Mouse (Mus musculus) forebrain, embryonic 11.5 days (tissue): Measurements from ENCODE around the gene Mtif3. TPM values are rescaled to one million over a fixed set of nuclear protein-coding genes. Genes with fewer than 3 reads are reported as not detected.

ENCODE experiments used
- ATAC-seq: fragments of 200-750 bp; cut with Nextera tagmentation; replicated peaks from 2 replicates; pipeline ENCODE4 v1.8.0; 2017; ENCODE audit warnings: moderate TSS enrichment; ENCODE audit not compliant: low FRiP score
- DNase-seq: peaks from one replicate; pipeline ENCODE4 v3.0.0-alpha.2; 2017; ENCODE audit warnings: low spot score
- H3K27ac ChIP-seq: fragments of 300-500 bp; sonication (generic); 2 replicates; pipeline ENCODE4 v1.5.1; 2014; ENCODE audit warnings: low read depth, low read length
- H3K27me3 ChIP-seq: fragments of 300-500 bp; sonication (generic); 2 replicates; pipeline ENCODE4 v1.6.1; 2014; ENCODE audit warnings: mild to moderate bottlenecking, low read length, mixed read lengths; ENCODE audit not compliant: control insufficient read depth, insufficient read depth
- H3K36me3 ChIP-seq: fragments of 300-500 bp; sonication (generic); 2 replicates; pipeline ENCODE4 v1.6.1; 2014; ENCODE audit warnings: mild to moderate bottlenecking, low read length, moderate library complexity, mixed read lengths; ENCODE audit not compliant: control insufficient read depth, insufficient read depth
- H3K4me1 ChIP-seq: fragments of 300-500 bp; sonication (generic); replicated peaks from 2 replicates; pipeline ENCODE4 v1.6.1; 2014; ENCODE audit warnings: low read length, mixed read lengths; ENCODE audit not compliant: control insufficient read depth, insufficient read depth
- H3K4me2 ChIP-seq: fragments of 300-500 bp; sonication (generic); 2 replicates; pipeline ENCODE4 v1.6.1; 2014; ENCODE audit warnings: low read depth, mild to moderate bottlenecking, low read length, moderate library complexity, mixed read lengths; ENCODE audit not compliant: severe bottlenecking
- H3K4me3 ChIP-seq: fragments of 300-500 bp; sonication (generic); 2 replicates; pipeline ENCODE4 v1.5.1; 2014; ENCODE audit warnings: low read depth, low read length
- H3K9ac ChIP-seq: fragments of 300-500 bp; sonication (generic); 2 replicates; pipeline ENCODE4 v1.6.1; 2014; ENCODE audit warnings: low read length
- H3K9me3 ChIP-seq: fragments of 300-500 bp; sonication (generic); 2 replicates; pipeline ENCODE4 v1.6.1; 2016; ENCODE audit warnings: low read length, mixed read lengths; ENCODE audit not compliant: control insufficient read depth
- WGBS: fragments of 180-500 bp; shearing (Covaris S2); extraction: QIAGEN DNeasy Blood & Tissue Kit; methylation state at CpG from one replicate; pipeline ENCODE4 v1.1.7; 2014; 5-methylcytosine and 5-hydroxymethylcytosine counted together
- polyA plus RNA-seq: library from polyadenylated mRNA; unstranded; fragments of >200 nt; fragmentation: Nextera tagmentation; extraction: Ambion mirVana; gene quantifications from 2 replicates; pipeline ENCODE4 v1.2.1, GENCODE M21; 2014

The Mtif3 gene
- polyA plus RNA-seq = 21.6 and 25.0 TPM in 2 replicates

DNA sequence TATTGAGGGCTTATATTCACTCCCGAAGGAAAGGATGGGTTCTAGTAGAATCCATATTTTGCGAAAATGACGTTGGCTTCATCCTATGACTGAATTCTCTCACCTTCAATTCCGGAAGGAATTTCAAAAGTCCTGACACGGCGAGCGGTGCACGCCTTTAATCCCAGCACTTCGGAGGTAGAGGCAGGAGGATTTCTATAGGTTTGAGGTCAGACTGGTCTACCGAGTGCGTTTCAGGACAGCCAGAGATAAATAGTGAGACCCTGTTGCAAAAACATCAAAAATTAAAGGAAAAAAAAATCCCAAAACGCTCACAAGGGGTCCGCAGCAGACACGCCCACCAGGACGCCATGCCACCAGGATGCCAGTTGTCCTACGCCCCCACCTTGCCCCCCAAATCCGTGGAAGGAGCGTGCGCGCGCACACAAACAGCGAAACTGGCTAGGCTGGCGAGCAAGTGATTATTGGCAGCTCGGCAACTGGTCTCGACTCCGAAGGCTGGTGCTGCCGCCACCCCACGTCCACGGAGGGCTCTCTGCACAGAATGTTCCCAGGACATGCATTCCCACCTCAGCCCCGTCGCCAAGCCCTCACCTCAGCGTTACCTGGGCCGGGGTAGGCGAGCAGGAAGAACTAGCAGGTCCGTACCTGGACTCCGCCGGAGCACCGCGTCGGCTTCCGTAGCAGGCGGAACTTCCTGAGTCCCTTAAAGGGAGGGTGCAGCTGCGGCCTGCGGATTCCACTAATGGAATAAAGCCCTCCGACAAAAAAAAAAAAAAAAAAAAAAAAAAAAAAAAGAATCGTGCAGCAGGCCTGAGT is at the start of gene Mtif3:
Gene Mtif3 (minus strand): TSS at position 683 of the 819 bp plus-strand sequence.
- ATAC-seq (peak; percentile 85), DNase-seq (peak; percentile 90)
- H3K9me3 ChIP-seq = no peaks in the 10 kb centered on the region
- H3K27ac ChIP-seq = no peak within 1 kb of the TSS
- H3K4me3 ChIP-seq = peak within 1 kb of the TSS; percentile 67
- peak within 1 kb of the TSS; percentile 52 for H3K4me2 ChIP-seq
- H3K36me3 ChIP-seq = no peaks in the 10 kb centered on the region
- H3K4me1 ChIP-seq = no peaks in the 10 kb centered on the region; the same call in 1 of the 2 replicates
- peak within 1 kb of the TSS; percentile 69 for H3K9ac ChIP-seq
- H3K27me3 ChIP-seq = no peaks in the 10 kb centered on the region
- WGBS = 2% methylated on average over 46 of the region's 46 CpGs

DNA sequence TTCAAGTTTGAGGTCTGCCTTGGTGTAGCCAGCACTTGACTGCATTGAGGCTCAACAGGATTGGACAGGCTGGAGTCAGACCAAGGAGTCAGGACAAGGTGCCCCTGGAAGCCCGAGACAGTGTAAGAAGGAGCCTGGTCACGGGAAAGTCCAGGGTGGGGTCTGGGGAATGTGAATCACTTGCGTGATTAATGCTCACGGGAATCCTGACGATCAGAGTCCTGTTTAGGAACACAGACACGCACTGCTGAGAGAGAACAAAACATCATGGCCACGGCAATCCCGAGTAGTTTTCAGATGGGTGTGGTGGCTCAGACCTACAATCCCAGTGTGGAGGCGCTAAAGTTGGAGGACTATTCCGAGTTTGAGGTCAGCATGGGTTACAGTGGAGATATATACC is 47.7 kb upstream of the Mtif3 start:
- 85% methylated on average over 10 of the region's 10 CpGs for WGBS
- H3K4me1 ChIP-seq = no peaks in the 10 kb centered on the region
- ATAC-seq = no peak

DNA sequence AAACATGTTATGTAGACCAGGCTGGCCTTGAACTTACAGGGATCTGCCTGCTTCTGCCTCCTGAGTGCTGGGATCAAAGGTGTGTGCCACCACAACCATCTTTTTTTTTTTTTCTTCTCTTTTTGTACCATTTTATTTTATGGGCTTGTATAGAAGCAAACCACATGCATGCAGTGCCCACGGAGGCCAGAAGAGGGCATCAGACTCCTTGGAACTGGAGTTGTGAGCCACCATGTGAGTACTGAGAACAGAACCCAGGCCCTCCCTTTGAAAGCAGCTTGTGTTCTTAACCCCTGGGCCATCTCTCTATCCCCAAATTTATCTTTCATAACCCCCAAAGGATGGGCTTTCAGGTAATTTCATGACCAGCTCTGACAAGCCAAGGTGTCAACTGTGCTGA is 39.7 kb upstream of the Mtif3 start:
- 63% methylated on average over 1 of the region's 1 CpGs for WGBS

More for the DNA sequence above, 47.7 kb upstream of the Mtif3 start:
- no peak overlapping the region for H3K4me2 ChIP-seq
- no peak overlapping the region for H3K9ac ChIP-seq
- no peaks in the 10 kb centered on the region for H3K36me3 ChIP-seq
- no peak overlapping the region for H3K27ac ChIP-seq
- H3K4me3 ChIP-seq = no peak overlapping the region
- no peaks in the 10 kb centered on the region for H3K9me3 ChIP-seq
- H3K27me3 ChIP-seq = no peaks in the 10 kb centered on the region
- DNase-seq = no peak

DNA sequence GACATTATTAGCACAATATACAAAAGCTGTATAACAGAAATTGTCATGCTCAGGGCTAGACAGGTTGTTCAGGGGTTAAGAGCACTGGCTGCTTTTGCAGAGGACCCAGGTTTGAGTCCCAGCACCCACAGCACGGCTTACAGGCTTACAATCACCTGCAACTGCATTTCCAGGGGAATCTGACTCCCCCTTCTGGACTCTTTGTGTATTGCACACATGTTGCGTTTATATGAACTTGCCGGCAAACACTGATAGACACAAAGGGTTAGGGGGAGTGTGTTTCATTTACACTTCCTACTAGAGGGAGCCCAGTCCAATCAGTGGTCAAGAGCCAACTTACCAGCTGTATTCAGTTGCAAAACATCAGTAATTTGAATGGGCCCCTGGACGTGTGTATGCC is 37.7 kb upstream of the Mtif3 start:
- H3K4me2 ChIP-seq = no peak overlapping the region
- no peaks in the 10 kb centered on the region for H3K4me1 ChIP-seq
- no peaks in the 10 kb centered on the region; the same call in 1 of the 2 replicates for H3K9me3 ChIP-seq
- H3K4me3 ChIP-seq = no peak overlapping the region
- no peak overlapping the region for H3K27ac ChIP-seq
- H3K36me3 ChIP-seq = no peaks in the 10 kb centered on the region
- no peaks in the 10 kb centered on the region for H3K27me3 ChIP-seq
- ATAC-seq (no peak), DNase-seq (no peak)
- WGBS = 84% methylated on average over 4 of the region's 4 CpGs
- H3K9ac ChIP-seq = no peak overlapping the region

More for the DNA sequence above, 39.7 kb upstream of the Mtif3 start:
- Histone ChIP-seq H3K4me1 (no peaks in the 10 kb centered on the region), H3K36me3 (no peaks in the 10 kb centered on the region), H3K9ac (no peak overlapping the region), H3K4me3 (no peak overlapping the region), H3K27me3 (no peaks in the 10 kb centered on the region), H3K27ac (no peak overlapping the region), H3K9me3 (no peaks in the 10 kb centered on the region; the same call in 1 of the 2 replicates), H3K4me2 (no peak overlapping the region)
- DNase-seq (no peak), ATAC-seq (no peak)

DNA sequence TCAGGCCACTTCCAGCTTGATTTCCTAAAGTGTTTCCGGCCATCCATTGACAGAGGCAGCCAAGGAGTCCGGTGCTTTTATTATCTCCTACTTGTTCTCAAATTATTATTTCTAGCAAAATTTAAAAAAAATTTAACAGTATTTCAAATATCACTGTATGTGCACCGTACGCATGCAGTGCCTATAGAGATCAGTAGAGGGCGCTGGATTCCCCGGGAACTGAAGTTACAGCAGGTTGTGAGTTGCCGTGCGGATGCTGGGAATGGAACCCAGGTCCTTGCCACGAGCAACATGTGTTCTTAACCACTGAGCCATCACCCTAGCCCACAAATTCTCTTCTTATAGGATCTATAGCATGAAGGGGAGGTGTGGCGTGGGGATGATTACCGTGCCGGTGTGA is 35.2 kb upstream of the Mtif3 start:
- no peaks in the 10 kb centered on the region for H3K27me3 ChIP-seq
- ATAC-seq (no peak), DNase-seq (no peak)
- no peaks in the 10 kb centered on the region for H3K4me1 ChIP-seq
- H3K4me2 ChIP-seq = no peak overlapping the region
- no peak overlapping the region for H3K27ac ChIP-seq
- H3K9ac ChIP-seq = no peak overlapping the region
- H3K9me3 ChIP-seq = no peaks in the 10 kb centered on the region; the same call in 1 of the 2 replicates
- WGBS = 94% methylated on average over 12 of the region's 12 CpGs
- no peaks in the 10 kb centered on the region for H3K36me3 ChIP-seq
- H3K4me3 ChIP-seq = no peak overlapping the region

DNA sequence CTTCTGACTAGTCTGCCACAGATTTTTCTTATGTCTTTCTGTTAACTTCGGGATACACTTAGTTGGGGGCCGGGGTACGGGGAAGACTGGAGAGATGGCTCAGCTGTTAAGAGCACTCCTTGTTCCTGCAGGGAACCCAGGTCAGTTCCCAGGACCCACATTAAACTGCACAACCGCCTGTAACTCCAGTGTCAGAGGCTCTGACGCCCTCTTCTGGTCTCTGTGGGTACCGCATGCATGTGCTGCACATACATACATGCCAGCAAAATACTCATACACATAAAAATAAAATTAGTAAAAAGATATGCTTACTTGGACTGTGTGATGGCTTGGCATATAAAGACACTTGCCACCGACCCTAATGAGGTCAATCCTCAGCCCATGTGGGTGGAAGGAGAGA is 33.2 kb upstream of the Mtif3 start:
- ATAC-seq = no peak
- 88% methylated on average over 7 of the region's 7 CpGs for WGBS

DNA sequence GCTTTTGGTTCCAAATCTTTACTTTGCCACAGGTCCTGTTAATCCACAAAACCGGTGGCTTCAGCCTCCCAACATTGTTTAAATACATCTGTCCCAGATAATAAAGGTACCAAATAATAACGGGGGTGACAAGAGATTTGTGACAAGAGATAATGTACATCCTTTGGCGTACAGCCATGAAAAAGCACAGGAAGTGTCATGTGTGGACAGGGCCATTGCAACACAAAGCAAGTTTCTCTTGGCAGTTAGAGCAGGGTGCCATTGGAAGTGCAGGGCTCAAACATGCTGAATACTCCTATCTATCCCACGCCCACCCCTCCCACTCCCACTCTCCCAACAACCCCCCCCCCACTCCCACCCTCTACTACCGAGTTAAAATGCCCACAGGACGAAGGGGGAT is 31.4 kb upstream of the Mtif3 start:
- Histone ChIP-seq H3K4me1 (no peaks in the 10 kb centered on the region), H3K27ac (no peak overlapping the region), H3K27me3 (no peaks in the 10 kb centered on the region), H3K4me2 (no peak overlapping the region), H3K36me3 (no peaks in the 10 kb centered on the region), H3K9me3 (no peaks in the 10 kb centered on the region), H3K9ac (no peak overlapping the region), H3K4me3 (no peak overlapping the region)
- DNase-seq (no peak), ATAC-seq (no peak)
- WGBS = 82% methylated on average over 6 of the region's 6 CpGs

More for the DNA sequence above, 33.2 kb upstream of the Mtif3 start:
- Histone ChIP-seq H3K4me3 (no peak overlapping the region), H3K4me2 (no peak overlapping the region), H3K27ac (no peak overlapping the region), H3K9me3 (no peaks in the 10 kb centered on the region), H3K27me3 (no peaks in the 10 kb centered on the region), H3K9ac (no peak overlapping the region), H3K4me1 (no peaks in the 10 kb centered on the region), H3K36me3 (no peaks in the 10 kb centered on the region)
- DNase-seq = no peak

DNA sequence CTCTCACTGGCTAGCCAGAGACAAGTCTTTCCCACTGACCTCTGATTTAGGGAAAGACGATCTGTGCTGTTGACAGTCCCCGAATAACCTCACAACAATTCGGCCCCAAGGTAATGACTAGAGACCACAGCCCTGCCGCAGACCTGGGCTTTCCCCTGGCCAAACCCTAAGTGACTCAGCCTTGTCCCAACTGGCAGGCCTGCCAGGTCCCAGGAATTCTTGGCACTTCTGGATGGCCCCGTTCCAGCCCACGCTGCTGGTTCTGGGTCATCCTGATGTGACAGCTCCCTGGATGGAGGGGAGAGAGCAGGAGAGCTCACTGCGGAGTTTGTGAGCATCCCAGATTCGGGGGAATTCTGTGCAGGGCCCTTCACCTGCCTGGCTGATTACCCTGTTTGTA is 29.9 kb upstream of the Mtif3 start:
- no peak overlapping the region for H3K4me2 ChIP-seq
- H3K9me3 ChIP-seq = no peaks in the 10 kb centered on the region
- 80% methylated on average over 8 of the region's 8 CpGs for WGBS
- H3K36me3 ChIP-seq = no peaks in the 10 kb centered on the region
- H3K4me3 ChIP-seq = no peak overlapping the region
- H3K4me1 ChIP-seq = no peaks in the 10 kb centered on the region
- DNase-seq = no peak
- ATAC-seq = no peak
- no peak overlapping the region for H3K9ac ChIP-seq
- no peaks in the 10 kb centered on the region; the same call in 1 of the 2 replicates for H3K27me3 ChIP-seq
- H3K27ac ChIP-seq = no peak overlapping the region

DNA sequence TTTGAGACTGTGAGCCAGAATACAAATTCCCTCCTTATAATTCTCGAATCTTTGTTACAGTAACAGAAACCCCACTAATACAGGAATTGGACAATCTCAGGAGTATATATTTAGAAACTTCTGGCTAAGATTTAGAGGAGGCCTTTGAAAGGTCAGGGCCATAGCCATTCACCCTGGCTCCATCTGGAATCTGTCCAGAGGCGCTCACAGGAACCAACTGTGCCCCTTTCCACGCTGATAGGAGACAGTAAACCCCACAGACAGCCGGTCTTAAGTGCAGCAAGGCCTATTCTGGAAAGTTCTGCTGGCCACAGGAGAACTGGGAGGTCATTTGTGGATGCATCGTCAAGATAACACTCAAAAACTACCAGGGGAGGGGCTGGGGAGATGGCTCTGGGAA is 25.5 kb upstream of the Mtif3 start:
- H3K4me3 ChIP-seq = no peak overlapping the region
- no peak overlapping the region for H3K27ac ChIP-seq
- H3K4me2 ChIP-seq = no peak overlapping the region
- peaks cover 3% of the 10 kb centered on the region for H3K27me3 ChIP-seq
- no peaks in the 10 kb centered on the region; the same call in 1 of the 2 replicates for H3K4me1 ChIP-seq
- H3K9ac ChIP-seq = no peak overlapping the region
- no peaks in the 10 kb centered on the region for H3K36me3 ChIP-seq
- no peak for DNase-seq
- H3K9me3 ChIP-seq = no peaks in the 10 kb centered on the region
- ATAC-seq = no peak
- WGBS = 88% methylated on average over 5 of the region's 5 CpGs
